Mouse (Mus musculus): ENCODE measurements around the gene Hoxb6.

- TF ChIP-seq CTCF (conservative IDR thresholded peaks at IDR 0.05; ENCODE audit: insufficient read depth, insufficient read length, low read depth, low read length) (no peak), POLR2A (IDR thresholded peaks at IDR 0.05; ENCODE audit: low read depth, low read length) (no peak)
Measured at GRCm38 (mm10) chr11:96306183-96306907, 14.1 kb downstream of the Hoxb6 start.

All from kidney, adult 2 months (tissue).